Mouse (Mus musculus): ENCODE data around the gene Bmf.

Bmf gene

DNA sequence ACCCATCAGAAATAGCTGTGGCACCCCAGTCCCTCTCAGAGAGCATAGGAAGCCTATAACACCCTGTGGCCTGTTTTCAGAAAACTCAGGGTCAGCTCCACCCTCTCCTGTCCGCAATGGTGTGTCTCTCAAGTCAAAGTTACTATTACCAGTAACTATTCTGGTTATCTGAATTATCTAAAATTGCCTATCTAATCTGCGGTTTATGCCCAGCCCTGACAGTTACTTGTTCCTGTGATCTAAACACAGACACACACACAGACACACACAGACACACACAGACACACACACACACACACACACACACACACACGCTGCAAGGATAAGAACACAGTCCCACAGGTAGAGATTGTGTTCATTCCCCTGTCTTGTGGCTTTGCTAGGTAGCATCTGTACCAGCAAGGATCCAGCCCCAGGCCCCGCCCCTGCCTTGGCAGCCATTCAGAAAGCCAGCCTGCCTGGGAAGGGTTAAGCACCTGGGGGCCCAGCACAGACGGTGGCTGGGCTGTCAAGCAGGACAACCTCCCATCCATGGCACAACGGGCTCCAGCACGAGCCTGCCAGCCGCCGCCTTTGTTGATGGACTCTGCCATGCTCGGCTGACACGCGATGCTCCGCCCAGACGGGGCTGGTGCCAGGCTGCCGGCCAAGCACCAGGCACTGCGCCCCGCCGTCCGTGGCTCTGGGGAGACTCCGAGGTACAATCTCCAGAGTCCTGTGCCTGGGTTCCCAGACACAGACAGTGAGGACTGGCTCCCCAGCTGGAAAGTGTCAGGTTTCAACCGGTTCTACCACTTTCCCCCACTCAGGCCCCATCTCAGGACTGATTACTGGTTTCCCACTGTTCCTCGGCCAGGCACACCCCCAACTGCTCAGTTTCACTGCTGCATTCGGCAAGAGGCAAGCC, 5.3 kb downstream of the Bmf start:
- peak; percentile 95 to 98 for DNase-seq

DNA sequence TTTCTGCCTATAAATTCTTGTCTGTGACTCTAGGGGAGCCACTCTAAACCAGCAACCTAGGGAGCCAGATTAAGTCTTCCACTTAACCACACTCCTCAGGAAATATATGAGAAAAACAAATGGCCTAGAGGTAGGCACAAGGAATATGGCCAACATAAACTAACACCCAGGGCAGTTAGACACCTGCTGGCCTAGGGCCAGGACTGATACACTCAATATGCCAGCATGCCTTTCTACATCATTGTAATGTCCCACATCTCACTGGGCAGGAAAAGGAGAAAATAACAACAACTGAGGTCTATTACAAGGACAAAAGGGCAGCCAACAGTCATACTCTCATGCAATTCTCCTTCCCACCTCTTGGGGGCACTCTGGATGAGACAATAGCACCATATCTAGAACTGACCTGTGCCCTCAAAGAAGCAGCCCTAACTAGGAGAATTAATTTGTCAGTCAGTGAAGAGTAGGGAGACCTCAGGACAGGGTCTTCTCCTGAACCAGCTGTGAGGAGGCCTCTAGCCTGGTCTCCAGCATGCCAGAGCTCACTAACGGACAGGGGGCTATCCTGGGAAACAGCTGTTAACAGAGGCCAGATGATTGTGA, 6.4 kb downstream of the Bmf start:
- DNase-seq = peak in 1 of 2 experiments; percentile 54

DNA sequence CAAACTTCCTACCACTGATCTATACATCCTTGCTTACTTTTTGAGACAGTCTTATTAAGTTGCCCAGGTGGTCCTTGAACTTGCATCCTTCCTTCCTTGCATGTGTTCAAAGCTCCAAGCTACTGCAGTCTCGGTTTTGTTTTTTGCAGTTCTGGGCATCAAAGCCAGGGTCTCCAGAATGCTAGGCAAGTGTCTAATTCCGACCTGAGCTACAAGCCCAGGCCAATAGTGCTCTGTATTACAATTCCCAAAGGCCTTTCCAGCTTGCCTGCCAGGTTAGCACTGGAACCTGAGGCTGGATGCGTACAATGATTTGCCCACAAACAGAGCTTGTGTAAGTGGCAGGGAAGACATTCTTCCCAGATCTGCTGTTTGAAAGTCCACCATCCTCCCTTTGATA, 7.8 kb downstream of the Bmf start:
- DNase-seq = no peak

DNA sequence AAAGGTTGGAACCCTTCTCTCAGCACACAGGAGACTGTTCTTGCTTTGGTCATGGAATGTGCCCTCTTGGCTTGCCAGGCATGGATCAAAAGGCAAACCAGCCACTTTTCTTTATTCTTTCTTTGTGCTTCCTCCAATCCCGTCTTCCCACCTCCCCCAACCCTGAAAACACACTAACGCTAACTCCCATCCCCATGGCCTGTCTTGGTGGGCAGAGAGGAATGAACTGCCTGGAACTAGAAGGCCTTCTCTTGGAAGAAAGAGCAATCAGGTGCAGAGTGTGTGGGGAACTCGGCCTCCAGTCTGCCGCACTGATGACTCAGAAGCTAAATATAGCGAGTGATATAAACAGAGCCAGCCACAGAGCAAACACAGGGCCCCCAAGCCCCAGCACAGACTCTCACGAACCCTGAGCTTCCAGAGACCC, 8.8 kb downstream of the Bmf start:
- DNase-seq = peak in 1 of 2 experiments; percentile 64

DNA sequence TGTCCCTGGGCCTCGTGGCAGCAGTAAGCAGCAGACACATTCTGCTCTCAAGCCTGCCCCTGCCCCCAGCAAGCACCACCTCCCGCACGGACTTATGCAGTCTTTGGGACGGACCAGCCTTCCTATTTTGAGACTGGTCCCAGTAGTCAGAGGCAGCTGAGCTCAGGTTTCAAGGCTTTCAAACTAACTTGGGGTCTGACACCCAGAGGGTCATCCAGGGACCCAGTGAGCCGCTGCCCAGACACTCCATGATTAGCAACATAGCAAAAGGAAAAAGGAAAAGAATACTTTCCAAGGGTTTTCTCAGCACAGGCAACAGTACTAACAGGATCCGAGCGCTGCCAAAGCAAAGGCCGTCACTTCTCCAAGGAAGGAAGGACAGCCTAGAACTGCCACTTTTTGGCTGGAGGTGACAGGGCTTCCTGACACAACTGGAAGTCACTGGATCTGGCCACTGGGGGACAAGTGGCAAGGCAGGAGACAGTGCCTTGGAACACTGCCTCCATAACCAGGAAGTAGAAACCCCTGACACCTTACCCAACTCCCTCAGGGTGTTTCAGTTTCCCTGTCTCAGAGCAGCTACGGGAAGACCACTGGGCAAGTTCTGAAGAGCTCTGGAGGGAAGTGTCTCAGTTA, 9.5 kb downstream of the Bmf start:
- DNase-seq = peak; percentile 66 to 86

DNA sequence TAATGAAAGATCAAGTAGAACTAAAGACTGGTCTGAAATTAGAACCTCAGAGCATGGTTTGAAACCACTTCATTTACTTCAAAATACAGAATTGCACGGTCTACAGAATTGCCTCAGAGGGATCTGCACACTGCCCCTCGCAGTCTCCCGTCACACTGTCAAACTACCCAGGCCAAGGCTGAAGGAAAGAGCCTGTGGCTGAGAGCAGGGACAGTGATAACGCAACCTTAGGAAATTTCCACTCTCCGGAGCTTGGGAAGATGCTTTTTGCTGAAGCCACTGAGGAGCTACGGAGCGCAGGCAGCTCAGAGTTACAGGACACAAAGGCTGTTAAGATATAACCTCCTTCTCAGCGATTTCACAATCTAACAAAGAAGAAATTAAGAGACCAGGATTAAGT, 10.4 kb downstream of the Bmf start:
- no peak for DNase-seq

DNA sequence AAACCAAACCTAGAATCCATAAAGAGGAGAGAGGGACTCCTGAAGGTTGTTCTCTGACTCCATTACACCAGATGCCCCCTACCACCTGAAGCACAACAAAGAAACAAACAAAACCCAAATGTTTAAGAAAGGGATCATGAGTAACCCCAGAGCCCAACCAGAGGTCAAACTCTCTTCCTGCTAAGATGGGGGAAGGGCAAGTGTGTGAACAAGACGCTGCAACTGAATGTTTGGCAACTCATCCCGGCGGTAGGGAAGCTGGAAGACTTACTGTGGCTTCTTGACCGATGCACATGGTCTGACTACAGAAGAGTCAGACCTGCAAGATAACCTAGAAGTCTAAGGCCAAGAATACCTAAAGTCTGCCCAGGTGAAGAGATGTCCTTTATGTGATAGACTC, 12.3 kb downstream of the Bmf start:
- no peak for DNase-seq

DNA sequence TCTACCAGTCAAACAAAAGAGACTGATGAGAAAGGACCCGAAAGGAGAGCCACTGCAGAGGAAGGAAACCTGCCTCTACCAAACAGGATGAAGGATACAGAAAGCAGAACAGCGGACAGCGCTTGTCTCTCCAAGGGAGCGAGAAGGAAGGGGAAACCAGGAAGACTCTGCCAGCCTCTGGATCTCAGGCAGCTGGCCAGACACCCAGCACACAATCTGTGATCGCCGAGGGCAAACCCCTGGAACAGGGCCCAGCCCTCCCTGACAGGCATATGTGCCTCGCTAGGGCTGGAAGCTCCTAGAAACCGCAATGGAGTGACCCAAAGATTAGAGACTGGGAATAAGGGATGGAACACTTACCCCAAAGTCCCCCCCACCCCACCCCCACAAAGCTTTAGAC, 12.9 kb downstream of the Bmf start:
- DNase-seq = peak; percentile 81 to 87

DNA sequence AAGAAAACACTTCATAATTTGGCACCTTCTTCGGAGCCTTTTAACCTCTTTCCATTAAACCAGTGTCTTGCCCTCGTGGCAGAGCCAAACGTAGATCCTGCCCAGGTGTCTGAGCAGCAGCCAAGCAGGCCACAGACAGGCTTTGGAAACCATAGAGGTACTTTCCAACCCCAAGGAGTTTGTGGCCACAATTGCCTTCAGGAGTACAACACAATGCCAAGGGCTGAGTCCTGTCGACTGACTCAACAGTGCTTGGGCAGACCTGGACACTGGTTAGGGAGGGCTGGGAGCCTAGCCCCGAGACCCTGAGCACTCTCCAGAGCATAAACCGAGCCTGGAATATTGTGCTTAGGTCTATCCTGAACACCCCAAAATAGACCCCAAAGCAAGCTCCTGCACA, 13.4 kb downstream of the Bmf start:
- no peak for DNase-seq

DNA sequence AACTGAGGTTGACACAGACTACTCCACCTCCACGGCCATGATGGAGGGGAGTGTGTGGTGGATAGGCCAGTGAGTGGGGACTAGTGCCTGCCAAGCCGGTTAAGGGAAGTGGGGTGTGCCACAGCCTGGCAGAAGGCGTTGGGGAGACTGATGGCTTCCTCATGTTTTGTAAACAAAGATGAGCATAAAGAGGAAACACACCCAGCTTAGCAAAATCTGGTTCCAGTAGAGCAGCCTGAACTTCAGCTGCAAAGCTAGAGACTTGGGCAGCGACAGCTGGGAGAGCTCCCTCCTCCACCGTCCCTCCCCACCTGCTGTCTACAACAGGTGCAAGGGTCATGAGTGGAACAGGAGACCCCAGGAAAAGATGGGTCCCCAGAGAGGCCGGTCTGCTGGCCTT, 15.5 kb downstream of the Bmf start:
- peak in 1 of 2 experiments; percentile 63 for DNase-seq

DNA sequence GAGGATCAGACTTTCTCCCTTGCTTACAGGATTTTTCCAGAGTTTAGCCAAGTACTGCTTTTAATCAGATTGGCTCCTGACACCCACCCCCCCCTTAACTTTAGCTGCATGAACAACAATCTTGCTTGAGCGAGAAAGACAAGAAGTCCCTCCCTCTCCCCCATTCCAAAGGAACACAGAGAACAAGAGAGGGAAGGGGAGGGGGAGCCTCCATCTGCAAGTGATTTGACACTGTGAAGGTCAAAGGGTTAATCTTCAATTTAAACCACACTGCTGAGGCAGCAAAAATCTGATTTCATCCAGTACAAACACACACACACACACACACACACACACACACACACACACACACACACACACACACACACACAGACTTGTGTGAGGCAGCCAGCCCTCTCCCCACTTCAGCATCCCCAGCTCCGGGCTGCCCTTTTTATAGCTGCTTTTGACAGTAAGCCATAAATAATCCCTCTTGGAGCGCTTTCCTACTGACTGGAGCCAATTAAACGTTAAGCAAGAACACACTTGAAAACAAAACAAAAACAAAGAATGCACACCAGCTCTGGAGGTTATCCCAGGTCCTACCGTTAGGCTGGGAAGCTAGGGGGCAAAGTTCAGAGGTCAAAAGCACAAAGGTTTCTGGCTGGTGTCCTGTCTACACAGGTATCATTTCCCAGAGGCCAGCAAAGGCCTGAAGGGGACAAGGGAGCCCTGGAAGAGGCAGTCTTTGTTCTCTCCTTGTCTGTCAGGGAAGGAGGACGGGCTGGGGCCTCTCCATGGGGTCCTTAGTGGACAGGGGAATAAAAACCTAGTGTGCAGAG, 16.4 kb downstream of the Bmf start:
- peak; percentile 77 to 85 for DNase-seq

DNA sequence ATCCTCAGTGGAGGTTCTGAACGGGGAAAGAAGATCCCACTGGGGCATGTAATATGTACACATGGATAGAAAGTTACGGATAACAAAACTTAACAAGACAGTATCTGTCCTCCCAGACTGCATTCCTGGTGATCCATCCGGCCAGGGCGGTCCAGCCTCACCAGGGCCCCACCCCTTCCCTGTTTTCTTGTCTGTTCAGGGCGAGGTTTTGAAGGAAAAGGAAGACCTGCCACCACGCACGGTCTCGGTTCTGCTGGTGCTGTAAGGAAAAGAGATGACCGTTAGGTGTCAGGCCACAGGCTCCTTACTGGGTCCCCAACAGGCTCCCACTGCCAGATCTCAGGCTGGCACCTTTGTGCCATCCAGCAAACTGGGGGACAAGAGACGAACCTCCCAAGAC, 17.1 kb downstream of the Bmf start:
- DNase-seq = peak; percentile 63 to 80

DNA sequence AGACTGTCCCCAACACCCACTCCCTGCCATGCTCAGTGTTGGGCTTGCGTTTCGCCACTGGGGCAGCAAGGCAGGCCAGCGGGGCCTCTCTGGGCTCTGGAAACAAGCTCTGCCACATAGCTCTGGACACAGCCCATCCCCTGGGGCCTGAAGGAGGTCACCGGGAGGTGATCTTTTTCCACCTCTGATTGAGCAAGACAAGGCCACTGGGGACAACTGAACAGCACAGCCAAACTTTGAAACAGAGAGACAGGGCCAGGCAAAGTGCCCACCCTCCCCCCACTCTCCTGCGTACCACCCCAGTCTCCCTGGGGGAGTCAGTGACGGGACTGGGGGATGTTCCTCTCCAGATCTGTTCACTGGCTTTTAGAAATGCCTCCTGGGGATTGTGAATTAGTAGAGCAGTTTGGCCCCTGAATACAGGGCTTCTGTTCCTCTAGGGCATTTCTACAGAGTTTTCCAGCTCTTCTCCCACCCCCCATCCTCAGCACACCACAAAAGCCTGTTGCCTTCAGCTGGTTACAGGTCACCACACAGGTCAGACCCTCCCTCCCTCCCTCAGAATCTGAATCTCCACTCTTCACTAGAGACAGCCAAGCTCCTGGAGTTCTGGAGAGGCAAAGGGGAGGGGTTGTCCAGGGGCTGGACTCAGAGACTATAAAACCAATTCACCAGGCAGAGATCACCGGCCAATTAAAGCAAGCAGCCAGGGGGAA, 19.9 kb downstream of the Bmf start:
- DNase-seq = peak; percentile 88 to 94

DNA sequence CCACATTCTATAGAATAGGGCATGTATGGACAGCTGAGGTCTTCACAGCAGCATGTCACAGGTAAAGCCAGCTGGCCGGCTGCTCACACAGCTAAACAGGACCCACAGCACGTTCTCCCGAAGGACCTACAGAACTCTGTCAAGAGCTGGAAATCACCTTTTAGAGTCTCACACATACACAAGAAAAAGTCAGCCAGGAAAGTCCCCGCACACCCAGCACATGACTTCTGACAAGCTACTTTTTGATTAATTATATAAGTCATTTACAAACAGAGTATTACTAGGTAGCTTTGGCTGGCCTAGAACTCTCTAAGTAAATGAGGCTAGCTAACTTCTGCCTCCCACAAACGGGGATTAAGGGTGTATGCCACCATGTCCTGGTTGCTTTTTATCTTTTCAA, 22.9 kb downstream of the Bmf start:
- no peak for DNase-seq

DNA sequence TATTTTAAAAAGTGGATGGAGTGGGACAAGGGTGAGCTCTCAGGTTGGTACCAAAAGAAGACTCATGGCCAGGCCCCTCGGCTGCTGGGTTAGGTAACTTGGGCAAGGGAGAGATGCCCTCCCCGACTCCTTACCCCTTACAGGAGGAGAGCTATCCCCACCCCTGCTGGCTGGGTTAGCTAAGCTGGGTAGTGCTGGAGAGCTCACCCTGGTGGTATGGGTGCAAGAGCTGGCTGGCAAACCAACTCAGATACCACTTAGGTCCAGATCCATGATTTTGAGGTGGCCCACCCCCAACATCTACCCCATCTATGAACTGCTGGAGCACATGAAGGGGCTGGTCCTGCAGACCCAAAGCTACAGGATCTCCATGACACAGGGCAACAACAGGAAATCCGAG, 24.7 kb downstream of the Bmf start:
- DNase-seq = no peak

DNA sequence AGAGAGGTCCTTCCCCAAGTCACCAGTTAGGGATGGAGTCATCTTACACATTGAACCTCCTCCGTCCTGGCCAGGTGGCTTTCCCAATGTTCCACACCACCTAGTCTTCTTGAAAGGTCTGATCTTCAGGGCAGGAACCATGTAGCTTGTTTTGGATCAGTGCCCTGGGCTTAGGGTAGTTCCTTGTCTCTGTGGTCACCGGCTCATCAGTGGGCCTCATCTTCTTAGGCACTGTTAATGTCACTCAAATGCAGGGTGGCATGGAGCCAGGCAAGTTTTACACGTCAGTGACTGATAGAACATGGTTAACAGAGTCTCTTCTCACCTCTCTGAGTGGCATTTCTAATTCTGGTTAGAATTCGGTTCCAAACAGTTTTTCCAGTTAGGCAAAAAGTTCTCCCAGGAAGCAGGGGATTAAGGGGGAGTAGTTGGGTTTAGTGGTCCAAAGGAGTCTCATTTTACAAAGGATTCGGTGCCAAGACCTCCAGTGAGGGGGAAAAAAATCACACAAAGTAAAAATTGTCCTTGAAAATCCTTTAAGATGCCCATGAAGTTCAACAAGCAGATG, 26.2 kb downstream of the Bmf start:
- DNase-seq = peak; percentile 63

DNA sequence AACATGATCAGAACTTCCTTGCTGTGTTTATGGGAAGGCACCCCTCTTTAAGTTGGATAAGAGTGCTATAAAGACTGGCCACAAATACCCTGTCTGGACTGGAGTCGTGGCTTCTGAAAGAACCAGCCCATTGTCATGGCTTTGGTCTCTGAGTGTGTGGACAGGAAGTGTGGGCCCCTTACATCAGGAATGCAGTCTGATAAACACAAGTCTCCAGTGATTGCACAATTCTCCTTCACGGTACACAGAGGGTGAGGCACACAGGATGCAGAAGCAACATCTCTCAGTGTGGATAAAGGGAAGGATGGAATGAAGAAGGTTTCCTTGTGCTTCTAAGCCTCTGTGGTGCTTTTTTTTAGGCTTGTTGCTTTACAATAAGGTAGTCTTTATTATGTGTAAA, 27.2 kb downstream of the Bmf start:
- no peak for DNase-seq

DNA sequence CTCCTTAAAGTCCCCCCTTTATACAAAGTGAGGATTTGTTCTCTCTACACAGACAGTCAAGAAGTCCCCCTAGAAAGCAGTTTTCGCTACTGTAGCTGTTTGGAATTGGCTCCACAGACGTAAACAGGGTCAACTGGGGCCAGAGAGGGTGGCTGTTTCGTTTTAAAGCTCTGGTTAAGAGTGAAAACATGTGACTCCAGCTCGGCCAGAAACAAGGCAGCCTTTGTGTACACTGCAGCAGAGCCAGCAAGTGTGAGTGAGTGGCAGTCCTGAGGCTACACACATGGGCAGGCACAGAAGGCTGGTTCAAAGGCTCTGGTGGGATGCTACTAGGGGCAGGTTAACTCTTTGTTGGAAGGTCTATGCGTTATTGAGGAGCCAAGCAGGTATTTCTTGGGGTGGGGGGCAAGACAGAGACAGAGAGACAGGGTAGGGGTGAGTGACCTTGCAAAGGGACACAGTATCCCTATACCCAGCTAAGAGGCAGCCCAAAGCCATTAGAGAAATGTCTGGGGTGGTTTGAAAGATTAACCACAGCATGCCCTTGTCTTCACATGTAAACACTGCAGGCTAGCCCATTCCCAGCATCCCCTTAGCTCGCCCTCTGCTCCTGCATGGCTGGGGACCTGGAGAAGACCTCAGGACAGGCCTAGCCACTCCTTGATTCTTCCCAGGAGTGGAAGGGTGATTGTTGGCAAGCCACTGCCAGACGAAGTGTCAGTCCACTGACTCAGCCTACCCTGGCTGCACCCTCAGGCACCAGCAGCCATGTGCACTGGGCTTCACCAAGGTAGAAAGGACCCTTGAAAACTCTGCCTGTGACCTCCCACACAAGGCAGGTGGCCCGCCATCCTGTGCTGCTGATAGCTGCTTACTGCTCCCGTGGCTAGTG, 29.2 kb downstream of the Bmf start:
- DNase-seq = peak; percentile 82 to 91

DNA sequence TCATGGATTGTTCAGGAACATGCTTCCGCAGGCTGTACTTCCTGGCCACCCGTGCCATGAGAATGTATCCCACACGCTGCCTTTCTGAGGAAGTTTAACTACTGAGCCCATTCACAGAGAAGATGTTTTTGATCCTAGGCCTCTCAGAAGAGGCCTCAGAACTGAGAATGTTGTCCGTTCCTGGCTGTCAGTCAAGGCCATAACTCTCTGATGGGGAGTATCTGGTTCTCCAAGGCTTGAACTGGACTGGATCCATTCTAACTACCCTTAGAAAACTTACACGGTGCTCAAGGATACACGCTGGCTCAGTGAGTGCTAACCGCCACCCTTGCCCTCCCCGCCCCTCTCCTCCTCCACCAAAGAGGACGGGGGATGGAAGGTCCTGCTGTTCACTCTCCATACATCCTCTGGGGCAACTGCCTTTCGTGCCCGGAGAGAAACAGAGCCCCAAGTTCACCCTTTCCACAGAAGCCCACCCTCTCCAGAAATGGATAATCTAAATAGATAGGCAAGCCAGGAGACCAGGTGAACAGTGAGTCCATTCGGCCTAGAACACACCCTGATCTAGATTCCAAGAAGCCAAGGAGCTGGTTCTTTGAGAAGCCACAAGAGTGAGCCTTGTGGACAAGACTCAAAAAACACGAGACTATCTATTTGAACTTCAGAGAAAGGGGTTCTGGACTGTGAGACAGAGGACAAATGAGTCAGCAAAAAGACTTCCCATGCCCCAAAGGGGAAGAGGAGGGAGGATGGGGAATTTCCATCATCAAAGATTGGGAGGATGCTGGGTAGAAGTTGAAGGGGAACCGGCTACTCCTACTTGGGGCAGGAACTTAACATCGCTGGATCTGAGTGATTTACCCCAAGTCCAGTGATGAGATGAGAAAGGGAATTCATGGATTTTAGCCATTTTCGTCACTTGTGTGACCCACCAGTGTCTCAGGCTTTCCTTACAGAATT, 36.8 kb downstream of the Bmf start:
- no peak for DNase-seq
